Mouse (Mus musculus): ENCODE measurements around the gene Dnaja3. TPM values are rescaled to one million over a fixed set of nuclear protein-coding genes. Genes with fewer than 3 reads are reported as not detected.
"Not testable (repeated sequence)": the region's sequence is repeated elsewhere in the genome, so short reads cannot be mapped to it uniquely, and the experiment has no call there.

Gene Dnaja3
- polyA plus RNA-seq, 1 experiment from 2014 or later, result 92.5 TPM

- peaks cover 7% of the 10 kb centered on the region; the same call in 1 of the 2 replicates for H3K4me1 ChIP-seq (ENCODE audit: control insufficient read depth, insufficient read depth, low read length)
- H3K9ac ChIP-seq (ENCODE audit: low read depth, low read length), result peak overlapping the region; percentile 91
- whole genome bisulfite sequencing, result under 1% methylated on average over 54 of the region's 54 CpGs
- no peaks in the 10 kb centered on the region for H3K36me3 ChIP-seq (ENCODE audit: control insufficient read depth, insufficient read depth, low read length)
- ATAC-seq, result peak; percentile 87
- H3K27ac ChIP-seq (ENCODE audit: low read length), result peak overlapping the region; percentile 42
- H3K4me3 ChIP-seq (ENCODE audit: low read length), result peak overlapping the region; percentile 95
- no peaks in the 10 kb centered on the region for H3K9me3 ChIP-seq (ENCODE audit: control insufficient read depth, low read length)
- no peaks in the 10 kb centered on the region for H3K27me3 ChIP-seq (replicated peaks; ENCODE audit: control insufficient read depth, insufficient read depth, low read length)
- peak overlapping the region; percentile 92 for H3K4me2 ChIP-seq (ENCODE audit: low read depth, low read length)
These were observed 44.0 kb downstream of the Dnaja3 start for GRCm38 (mm10) chr16:4683581-4684456.

GRCm38 (mm10) chr16:4684457-4684791 lies 44.6 kb downstream of the Dnaja3 start:
- Histone ChIP-seq H3K27me3 (replicated peaks; ENCODE audit: control insufficient read depth, insufficient read depth, low read length) (no peaks in the 10 kb centered on the region), H3K4me3 (ENCODE audit: low read length) (peak overlapping the region; percentile 95), H3K27ac (ENCODE audit: low read length) (peak overlapping the region; percentile 42), H3K36me3 (ENCODE audit: control insufficient read depth, insufficient read depth, low read length) (0 out of 2 replicates have a peak, but pooled peaks cover 5% of the 10 kb centered on the region), H3K4me1 (ENCODE audit: control insufficient read depth, insufficient read depth, low read length) (peaks cover 7% of the 10 kb centered on the region; the same call in 1 of the 2 replicates), H3K4me2 (ENCODE audit: low read depth, low read length) (peak overlapping the region; percentile 92), H3K9ac (ENCODE audit: low read depth, low read length) (peak overlapping the region; percentile 91), H3K9me3 (ENCODE audit: control insufficient read depth, low read length) (no peaks in the 10 kb centered on the region)
- WGBS, result 1% methylated on average over 9 of the region's 9 CpGs
- ATAC-seq, result no peak

- 95% methylated on average over 4 of the region's 4 CpGs for WGBS
- H3K9me3 ChIP-seq (ENCODE audit: control insufficient read depth, low read length); H3K4me1 ChIP-seq (ENCODE audit: control insufficient read depth, insufficient read depth, low read length); H3K27ac ChIP-seq (ENCODE audit: low read length); H3K27me3 ChIP-seq (replicated peaks; ENCODE audit: control insufficient read depth, insufficient read depth, low read length); ATAC-seq; H3K9ac ChIP-seq (ENCODE audit: low read depth, low read length); H3K4me2 ChIP-seq (ENCODE audit: low read depth, low read length); H3K4me3 ChIP-seq (ENCODE audit: low read length): not testable (repeated sequence)
- H3K36me3 ChIP-seq (ENCODE audit: control insufficient read depth, insufficient read depth, low read length), result peaks cover 16% of the 10 kb centered on the region
These were observed 49.6 kb downstream of the Dnaja3 start for GRCm38 (mm10) chr16:4689371-4689770.

GRCm38 (mm10) chr16:4701211-4701610 lies 61.4 kb downstream of the Dnaja3 start:
- Histone ChIP-seq H3K27me3 (replicated peaks; ENCODE audit: control insufficient read depth, insufficient read depth, low read length) (no peaks in the 10 kb centered on the region), H3K36me3 (ENCODE audit: control insufficient read depth, insufficient read depth, low read length) (peaks cover 26% of the 10 kb centered on the region)
- 91% methylated on average over 3 of the region's 3 CpGs for WGBS

GRCm38 (mm10) chr16:4702646-4703045 lies 62.9 kb downstream of the Dnaja3 start:
- Histone ChIP-seq H3K4me2 (ENCODE audit: low read depth, low read length) (no peak overlapping the region), H3K9me3 (ENCODE audit: control insufficient read depth, low read length) (no peaks in the 10 kb centered on the region), H3K4me3 (ENCODE audit: low read length) (no peak overlapping the region), H3K27me3 (replicated peaks; ENCODE audit: control insufficient read depth, insufficient read depth, low read length) (no peaks in the 10 kb centered on the region), H3K36me3 (ENCODE audit: control insufficient read depth, insufficient read depth, low read length) (peaks cover 26% of the 10 kb centered on the region), H3K27ac (ENCODE audit: low read length) (no peak overlapping the region), H3K9ac (ENCODE audit: low read depth, low read length) (no peak overlapping the region), H3K4me1 (ENCODE audit: control insufficient read depth, insufficient read depth, low read length) (no peaks in the 10 kb centered on the region)
- WGBS, result 62% methylated on average over 1 of the region's 1 CpGs
- ATAC-seq, result no peak

More at GRCm38 (mm10) chr16:4701211-4701610, 61.4 kb downstream of the Dnaja3 start:
- H3K4me3 ChIP-seq (ENCODE audit: low read length), result no peak overlapping the region
- ATAC-seq, result no peak
- H3K4me1 ChIP-seq (ENCODE audit: control insufficient read depth, insufficient read depth, low read length), result no peaks in the 10 kb centered on the region
- H3K4me2 ChIP-seq (ENCODE audit: low read depth, low read length), result no peak overlapping the region
- H3K9me3 ChIP-seq (ENCODE audit: control insufficient read depth, low read length), result no peaks in the 10 kb centered on the region
- no peak overlapping the region for H3K27ac ChIP-seq (ENCODE audit: low read length)
- H3K9ac ChIP-seq (ENCODE audit: low read depth, low read length), result no peak overlapping the region

- 35% methylated on average over 4 of the region's 4 CpGs for WGBS
These were observed 65.8 kb downstream of the Dnaja3 start for GRCm38 (mm10) chr16:4705541-4705940.

GRCm38 (mm10) chr16:4711173-4711572 lies 71.4 kb downstream of the Dnaja3 start:
- 90% methylated on average over 4 of the region's 4 CpGs for WGBS
- Histone ChIP-seq H3K9me3 (ENCODE audit: control insufficient read depth, low read length) (no peaks in the 10 kb centered on the region), H3K4me2 (ENCODE audit: low read depth, low read length) (no peak overlapping the region), H3K9ac (ENCODE audit: low read depth, low read length) (no peak overlapping the region), H3K27ac (ENCODE audit: low read length) (no peak overlapping the region), H3K4me3 (ENCODE audit: low read length) (no peak overlapping the region), H3K36me3 (ENCODE audit: control insufficient read depth, insufficient read depth, low read length) (peaks cover 15% of the 10 kb centered on the region; the same call in 1 of the 2 replicates), H3K4me1 (ENCODE audit: control insufficient read depth, insufficient read depth, low read length) (no peaks in the 10 kb centered on the region), H3K27me3 (replicated peaks; ENCODE audit: control insufficient read depth, insufficient read depth, low read length) (no peaks in the 10 kb centered on the region)
- ATAC-seq, result no peak

More at GRCm38 (mm10) chr16:4705541-4705940, 65.8 kb downstream of the Dnaja3 start:
- no peak overlapping the region for H3K4me2 ChIP-seq (ENCODE audit: low read depth, low read length)
- H3K4me3 ChIP-seq (ENCODE audit: low read length), result no peak overlapping the region
- no peak overlapping the region for H3K9ac ChIP-seq (ENCODE audit: low read depth, low read length)
- H3K4me1 ChIP-seq (ENCODE audit: control insufficient read depth, insufficient read depth, low read length), result no peaks in the 10 kb centered on the region
- H3K27me3 ChIP-seq (replicated peaks; ENCODE audit: control insufficient read depth, insufficient read depth, low read length), result no peaks in the 10 kb centered on the region
- ATAC-seq, result 0 out of 2 replicates have a peak, but pooled peaks have one; percentile 26
- H3K27ac ChIP-seq (ENCODE audit: low read length), result no peak overlapping the region
- peaks cover 26% of the 10 kb centered on the region for H3K36me3 ChIP-seq (ENCODE audit: control insufficient read depth, insufficient read depth, low read length)
- H3K9me3 ChIP-seq (ENCODE audit: control insufficient read depth, low read length), result no peaks in the 10 kb centered on the region

GRCm38 (mm10) chr16:4713861-4714710 lies 74.3 kb downstream of the Dnaja3 start:
- no peak overlapping the region for H3K4me2 ChIP-seq (ENCODE audit: low read depth, low read length)
- H3K4me3 ChIP-seq (ENCODE audit: low read length), result no peak overlapping the region
- no peak overlapping the region for H3K9ac ChIP-seq (ENCODE audit: low read depth, low read length)
- no peak overlapping the region for H3K27ac ChIP-seq (ENCODE audit: low read length)
- H3K9me3 ChIP-seq (ENCODE audit: control insufficient read depth, low read length), result no peaks in the 10 kb centered on the region
- no peaks in the 10 kb centered on the region for H3K27me3 ChIP-seq (replicated peaks; ENCODE audit: control insufficient read depth, insufficient read depth, low read length)
- ATAC-seq, result no peak
- WGBS, result 85% methylated on average over 17 of the region's 17 CpGs
- no peaks in the 10 kb centered on the region for H3K4me1 ChIP-seq (ENCODE audit: control insufficient read depth, insufficient read depth, low read length)
- H3K36me3 ChIP-seq (ENCODE audit: control insufficient read depth, insufficient read depth, low read length), result 0 out of 2 replicates have a peak, but pooled peaks cover 7% of the 10 kb centered on the region

GRCm38 (mm10) chr16:4717866-4718265 lies 78.1 kb downstream of the Dnaja3 start:
- ATAC-seq, result no peak
- H3K9ac ChIP-seq (ENCODE audit: low read depth, low read length), result 0 out of 2 replicates have a peak overlapping the region, but pooled peaks have one; percentile 76
- no peak overlapping the region for H3K27ac ChIP-seq (ENCODE audit: low read length)
- no peaks in the 10 kb centered on the region for H3K27me3 ChIP-seq (replicated peaks; ENCODE audit: control insufficient read depth, insufficient read depth, low read length)
- no peaks in the 10 kb centered on the region for H3K36me3 ChIP-seq (ENCODE audit: control insufficient read depth, insufficient read depth, low read length)
- peak overlapping the region; percentile 65 for H3K4me3 ChIP-seq (ENCODE audit: low read length)
- no peaks in the 10 kb centered on the region for H3K4me1 ChIP-seq (ENCODE audit: control insufficient read depth, insufficient read depth, low read length)
- H3K9me3 ChIP-seq (ENCODE audit: control insufficient read depth, low read length), result no peaks in the 10 kb centered on the region
- 49% methylated on average over 3 of the region's 3 CpGs for WGBS
- peak overlapping the region; percentile 68 for H3K4me2 ChIP-seq (ENCODE audit: low read depth, low read length)

Measured in intestine, embryonic 16.5 days (tissue).